Mouse (Mus musculus): ENCODE results near the gene Sema6b. TPM values are rescaled to one million over a fixed set of nuclear protein-coding genes. Genes with fewer than 3 reads are reported as not detected.
"Not testable (repeated sequence)": the region's sequence is repeated elsewhere in the genome, so short reads cannot be mapped to it uniquely, and the experiment has no call there.

Gene Sema6b
- total RNA-seq, 2 experiments from 2014 or later: 125 to 133 TPM

DNA sequence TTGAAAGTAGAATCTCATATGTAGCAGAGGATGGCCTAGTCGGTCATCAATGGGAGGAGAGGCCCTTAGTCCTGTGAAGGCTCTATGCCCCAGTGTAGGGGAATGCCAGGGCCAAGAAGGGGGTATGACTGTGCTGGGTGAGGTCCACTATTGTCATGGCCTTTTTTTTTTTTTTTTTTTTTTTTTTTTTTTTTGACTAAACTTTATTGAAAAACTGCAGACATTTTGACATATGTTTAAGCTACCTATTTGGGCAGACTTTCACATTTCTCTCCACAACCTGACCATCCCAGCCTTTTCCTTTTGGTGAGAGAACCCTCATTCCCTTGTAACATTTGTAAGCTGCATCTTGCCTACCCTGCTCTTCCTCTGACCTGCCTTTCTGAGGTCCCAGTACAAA, 47.8 kb downstream of the Sema6b start:
- Histone ChIP-seq H3K27ac (0 out of 2 replicates have a peak overlapping the region, but pooled peaks have one; percentile 15), H3K4me3 (no peak overlapping the region)
- TF ChIP-seq CTCF (conservative IDR thresholded peaks at IDR 0.05): no peak
- no peak for DNase-seq (ENCODE audit: low spot score in 2 of 2)

DNA sequence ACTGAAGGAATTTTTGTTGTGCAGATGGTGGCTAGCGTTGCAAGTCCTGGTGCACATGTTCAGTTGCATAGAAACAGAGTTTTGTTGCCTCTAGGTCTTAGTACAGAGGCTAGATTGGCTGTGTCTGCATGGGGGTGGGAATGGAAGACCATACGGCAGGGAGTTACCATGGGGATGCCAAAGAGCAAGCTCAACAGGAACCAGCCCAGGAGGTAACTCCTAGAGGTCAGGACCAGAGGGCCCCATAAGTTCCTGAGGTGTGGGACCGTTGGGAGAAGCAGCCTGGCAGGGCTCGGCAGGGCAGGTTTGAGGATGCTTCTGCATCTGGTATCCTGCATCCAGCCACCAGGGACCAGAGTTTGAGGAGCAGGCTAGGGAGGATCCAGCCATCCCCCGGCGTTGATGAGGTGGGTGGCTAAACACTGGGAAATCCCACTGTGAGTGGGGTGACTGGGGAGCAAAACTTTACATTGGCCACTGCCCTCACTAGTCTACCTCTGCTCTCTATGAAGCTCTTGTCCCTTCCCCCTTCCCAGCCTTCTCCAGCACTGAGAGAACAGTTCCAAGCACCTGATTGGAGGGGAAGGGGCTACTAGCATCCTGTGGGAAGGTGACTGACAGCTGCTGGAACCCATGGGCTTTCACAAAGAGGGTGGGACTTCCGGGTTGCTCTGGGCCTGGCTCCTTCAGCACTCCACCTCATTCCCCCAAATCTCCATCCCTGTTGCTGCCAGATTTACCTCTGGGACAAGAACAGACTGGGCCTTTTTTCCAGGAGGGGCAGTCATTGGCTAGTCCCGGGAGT, 59.2 kb downstream of the Sema6b start:
- peak overlapping the region; percentile 88 for H3K27ac ChIP-seq
- peak; percentile 59 to 76 for DNase-seq (ENCODE audit: low spot score in 2 of 2)
- peak overlapping the region; percentile 82 for H3K4me3 ChIP-seq

DNA sequence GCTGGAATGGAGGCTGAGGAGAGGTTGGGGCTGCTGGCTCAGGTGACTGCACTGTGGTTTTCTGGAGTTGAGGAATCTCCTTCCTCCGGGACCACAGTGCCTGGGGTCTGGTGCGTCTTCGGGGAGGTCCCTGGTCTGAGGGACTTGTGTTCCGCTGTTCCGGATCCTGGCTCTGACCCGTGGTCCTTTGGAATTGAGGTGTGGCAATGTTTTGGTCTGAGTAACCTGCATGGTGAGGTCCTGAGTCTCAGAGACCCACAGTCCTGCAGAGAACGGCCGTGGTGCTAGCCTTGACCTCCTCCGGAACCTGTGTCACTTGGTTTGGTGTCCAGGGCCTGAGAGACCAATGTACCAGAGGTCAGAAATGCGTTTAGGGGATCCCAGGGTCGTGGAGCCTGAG, 60.2 kb downstream of the Sema6b start:
- H3K27ac ChIP-seq: peak overlapping the region; percentile 88
- no peak for DNase-seq (ENCODE audit: low spot score in 2 of 2)
- no peak for TF ChIP-seq CTCF (conservative IDR thresholded peaks at IDR 0.05)

More for the DNA sequence above, 59.2 kb downstream of the Sema6b start:
- TF ChIP-seq CTCF (conservative IDR thresholded peaks at IDR 0.05): peak; percentile 27

DNA sequence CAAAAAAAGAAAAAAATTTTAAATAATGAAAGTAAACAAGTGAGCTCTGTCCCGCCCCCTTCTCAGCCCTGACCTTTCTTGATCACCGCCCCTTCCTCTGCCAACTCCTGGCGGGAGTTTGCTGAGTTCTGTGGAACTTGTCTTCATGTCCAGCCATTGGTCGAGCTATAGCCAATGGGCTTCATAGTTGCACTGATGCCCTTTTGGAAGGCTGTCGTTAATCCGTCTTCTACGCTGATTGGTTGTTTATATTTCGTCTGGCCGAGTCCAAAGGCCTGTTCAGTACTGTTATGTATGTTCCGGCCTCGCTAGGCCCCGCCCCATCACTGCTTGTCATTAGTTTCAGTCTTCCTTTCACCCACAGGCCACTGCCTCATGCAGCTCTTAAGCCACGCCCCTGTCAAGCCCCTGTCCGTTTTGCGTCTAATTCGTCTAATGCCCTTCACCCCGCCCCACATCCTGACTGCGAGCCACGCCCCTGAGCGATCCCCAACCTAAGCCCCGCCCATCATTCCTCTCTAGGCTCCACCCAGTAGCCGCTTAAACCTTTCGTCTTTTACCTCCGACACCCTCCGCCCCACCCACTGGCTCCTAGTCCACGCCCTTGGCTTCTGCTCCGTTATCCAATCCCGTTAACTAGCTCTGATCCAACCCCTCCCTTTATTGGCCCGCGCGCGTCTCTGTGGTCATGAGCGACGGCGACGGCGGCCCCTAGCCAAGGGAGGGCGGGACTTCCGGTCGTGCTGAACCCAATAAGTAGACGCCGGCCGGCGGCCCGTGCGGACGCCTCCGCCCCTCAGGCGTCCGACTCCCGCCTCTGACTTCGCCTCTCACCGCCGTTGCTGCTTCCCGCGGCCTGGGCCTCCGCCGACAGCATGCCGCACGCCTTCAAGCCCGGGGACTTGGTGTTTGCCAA, 61.0 kb downstream of the Sema6b start, which contains the start of gene Hdgfl2:
Hdgfl2 (plus strand) TSS at position 755 of the 916 bp plus-strand sequence.
- peak within 1 kb of the TSS; percentile 82 for H3K4me3 ChIP-seq

More for the DNA sequence above, 60.2 kb downstream of the Sema6b start:
- peak overlapping the region; percentile 82 for H3K4me3 ChIP-seq

DNA sequence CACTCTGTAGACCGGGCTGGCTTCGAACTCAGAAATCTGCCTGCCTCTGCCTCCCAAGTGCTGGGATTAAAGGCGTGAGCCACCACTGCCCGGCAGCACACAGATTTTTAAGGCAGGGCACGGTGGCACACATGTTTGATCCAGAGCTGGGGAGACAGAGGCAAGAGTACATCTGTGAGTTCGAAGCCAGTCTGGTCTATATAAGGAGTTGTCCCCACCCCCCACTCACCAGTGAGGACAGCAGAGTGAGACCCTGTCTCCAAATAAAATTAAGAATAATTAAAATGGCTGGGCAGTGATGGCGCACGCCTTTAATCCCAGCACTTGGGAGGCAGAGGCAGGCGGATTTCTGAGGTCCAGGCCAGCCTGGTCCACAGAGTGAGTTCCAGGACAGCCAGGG, 61.8 kb downstream of the Sema6b start:
- peak overlapping the region; percentile 78 for H3K27ac ChIP-seq
- not testable (repeated sequence) for DNase-seq (ENCODE audit: low spot score in 2 of 2)
- peak overlapping the region; percentile 44 for H3K4me3 ChIP-seq

More for the DNA sequence above, 61.0 kb downstream of the Sema6b start, which contains the start of gene Hdgfl2:
- TF ChIP-seq CTCF (conservative IDR thresholded peaks at IDR 0.05): no peak
- H3K27ac ChIP-seq: peak within 1 kb of the TSS; percentile 88
- DNase-seq (ENCODE audit: low spot score in 2 of 2): peak; percentile 98 to 100

DNA sequence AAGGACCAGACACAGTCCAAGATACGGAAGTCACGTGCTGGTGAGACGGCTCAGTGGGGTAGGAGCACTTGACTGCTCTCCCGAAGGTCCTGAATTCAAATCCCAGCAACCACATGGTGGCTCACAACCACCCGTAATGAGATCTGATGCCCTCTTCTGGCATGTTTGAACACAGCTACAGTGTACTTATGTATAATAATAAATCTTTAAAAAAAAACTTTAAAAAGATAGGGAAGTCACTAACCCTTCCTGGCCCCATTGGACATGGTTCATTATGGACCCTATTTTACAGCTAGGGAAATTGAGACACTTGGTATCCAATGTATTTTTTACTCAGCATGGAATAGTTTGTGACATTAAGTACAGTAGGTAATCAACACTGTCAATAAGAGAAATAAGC, 62.6 kb downstream of the Sema6b start:
- H3K4me3 ChIP-seq: no peak overlapping the region
- TF ChIP-seq CTCF (conservative IDR thresholded peaks at IDR 0.05): peak; percentile 32; the same call in 1 of the 2 replicates
- no peak for DNase-seq (ENCODE audit: low spot score in 2 of 2)

DNA sequence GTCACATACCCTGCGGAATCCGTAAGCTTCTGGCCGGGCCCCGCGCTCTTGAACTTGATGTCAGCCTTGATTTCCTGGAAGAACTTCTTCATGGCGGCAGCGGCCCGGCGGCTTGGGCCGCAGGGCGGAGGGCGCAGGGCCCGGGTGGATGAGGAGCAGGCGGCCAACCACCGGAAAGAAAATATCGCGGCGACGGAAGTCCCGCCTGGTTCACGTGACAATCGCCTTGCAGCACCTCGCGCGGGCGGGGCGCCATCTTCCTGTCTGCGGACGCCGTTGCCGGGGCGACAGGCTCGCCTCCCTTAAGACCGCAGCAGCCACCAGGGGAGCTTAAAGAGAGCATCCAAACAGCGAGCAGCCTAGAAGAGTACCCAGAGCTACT, 65.3 kb downstream of the Sema6b start, which contains the start of gene Ubxn6:
Ubxn6 (minus strand) TSS at position 202 of the 382 bp plus-strand sequence.
- peak; percentile 73 for TF ChIP-seq CTCF (conservative IDR thresholded peaks at IDR 0.05)
- peak within 1 kb of the TSS; percentile 94 for H3K4me3 ChIP-seq
- peak within 1 kb of the TSS; percentile 90 for H3K27ac ChIP-seq
- peak; percentile 97 to 99 for DNase-seq (ENCODE audit: low spot score in 2 of 2)

More for the DNA sequence above, 62.6 kb downstream of the Sema6b start:
- H3K27ac ChIP-seq: no peak overlapping the region

DNA sequence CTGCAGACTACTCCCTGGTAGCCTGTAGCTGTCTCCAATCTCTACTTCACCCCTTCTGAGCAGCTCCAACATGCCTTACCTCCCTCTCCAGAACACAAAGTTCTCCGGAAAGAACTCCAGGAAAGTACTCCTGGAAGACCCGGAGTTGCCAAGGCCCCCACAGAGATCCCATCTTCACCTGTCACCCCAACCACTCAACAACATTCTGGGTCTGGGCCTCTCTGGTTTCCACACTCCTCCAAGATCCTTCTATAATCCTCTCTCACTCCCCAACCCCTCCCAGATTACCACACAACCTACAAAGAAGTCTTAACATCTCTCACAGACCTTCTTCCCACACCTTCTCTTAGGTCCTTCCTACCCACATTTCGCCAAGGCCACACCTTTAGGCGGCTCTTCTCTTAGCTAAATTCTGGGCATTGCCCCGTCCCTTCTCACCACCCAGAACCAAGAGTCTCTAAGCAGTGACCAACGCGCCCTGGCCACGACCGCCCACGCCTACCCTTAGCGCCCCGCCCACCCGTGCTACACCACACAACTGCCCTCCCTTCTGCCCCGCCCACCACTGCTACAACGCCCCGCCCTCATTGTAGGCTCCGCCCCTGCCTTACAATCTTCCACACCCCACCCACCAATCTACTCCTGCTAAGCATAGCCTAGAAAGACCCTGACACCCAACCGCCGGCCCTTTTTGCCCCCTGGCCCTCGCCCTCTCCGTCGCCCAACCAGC, 65.9 kb downstream of the Sema6b start:
- peak; percentile 55 to 65 for DNase-seq (ENCODE audit: low spot score in 2 of 2)
- peak overlapping the region; percentile 94 for H3K4me3 ChIP-seq
- no peak for TF ChIP-seq CTCF (conservative IDR thresholded peaks at IDR 0.05)
- peak overlapping the region; percentile 90 for H3K27ac ChIP-seq

Small RNAs within 50 kb of the gene (microRNA-seq; reads per million reads assigned to microRNA genes)
- gene Gm44397: 0 reads per million in 2 experiments

Other genes with a start within 250 kb of the Sema6b start
- 1 to 10 TPM; 6.2 to 6.9 TPM for gene Zfp959, start 248.2 kb downstream of the Sema6b start, total RNA-seq (2021)
- gene Zfp119b, start 190.8 kb downstream of the Sema6b start, total RNA-seq (2021): 1 to 10 TPM; 3.5 to 4.0 TPM
- 1 to 10 TPM; 1.0 to 1.6 TPM for gene Ebi3, start 187.7 kb downstream of the Sema6b start, total RNA-seq (2021)
- gene Yju2, start 181.2 kb downstream of the Sema6b start, total RNA-seq (2021): 10 to 100 TPM; 18.1 to 19.0 TPM
- 10 to 100 TPM; 23.7 to 28.4 TPM for gene Shd, start 169.9 kb downstream of the Sema6b start, total RNA-seq (2021)
- gene Fsd1, start 153.8 kb downstream of the Sema6b start, total RNA-seq (2021): 10 to 100 TPM; 67.2 to 69.0 TPM
- 1 to 10 TPM; 2.2 to 2.8 TPM for gene Stap2, start 134.8 kb downstream of the Sema6b start, total RNA-seq (2021)
- 100 to 1,000 TPM; 101 to 103 TPM for gene Mpnd, start 134.6 kb downstream of the Sema6b start, total RNA-seq (2021)
- gene Sh3gl1, start 103.7 kb downstream of the Sema6b start, total RNA-seq (2021): 10 to 100 TPM; 63.0 to 69.7 TPM
- gene Chaf1a, start 99.9 kb downstream of the Sema6b start, total RNA-seq (2021): 1 to 10 TPM; 2.7 to 3.3 TPM
- 10 to 100 TPM; 82.9 to 89.3 TPM for gene Ubxn6, start 65.3 kb downstream of the Sema6b start, total RNA-seq (2021)
- gene Hdgfl2, start 60.7 kb downstream of the Sema6b start, total RNA-seq (2021): 100 to 1,000 TPM; 122 to 135 TPM
- 10 to 100 TPM in 1 of 2 experiments, 1 to 10 TPM in 1; 7.5 to 10.1 TPM for gene Plin4, start 30.5 kb downstream of the Sema6b start, total RNA-seq (2021)
- under 1 TPM; 0.54 to 0.76 TPM for gene Plin5, start 22.7 kb downstream of the Sema6b start, total RNA-seq (2021)
- 1 to 10 TPM in 1 of 2 experiments, under 1 TPM in 1; 0.77 to 1.6 TPM for gene Lrg1, start 18.3 kb downstream of the Sema6b start, total RNA-seq (2021)
- gene Tnfaip8l1, start 22.1 kb upstream of the Sema6b start, total RNA-seq (2021): 1 to 10 TPM; 5.4 to 7.0 TPM
- 10 to 100 TPM; 40.6 to 41.1 TPM for gene Mydgf, start 43.6 kb upstream of the Sema6b start, total RNA-seq (2021)
- 10 to 100 TPM; 65.3 to 66.1 TPM for gene Dpp9, start 78.6 kb upstream of the Sema6b start, total RNA-seq (2021)
- 10 to 100 TPM; 36.4 to 37.1 TPM for gene Fem1a, start 116.5 kb upstream of the Sema6b start, total RNA-seq (2021)
- gene Ticam1, start 136.4 kb upstream of the Sema6b start, total RNA-seq (2021): 1 to 10 TPM; 6.1 to 7.1 TPM
- 10 to 100 TPM; 16.8 to 17.2 TPM for gene Plin3, start 152.5 kb upstream of the Sema6b start, total RNA-seq (2021)
- not detected for gene Arrdc5, start 159.9 kb upstream of the Sema6b start, total RNA-seq (2021)
- 1 to 10 TPM; 1.7 to 2.1 TPM for gene Uhrf1, start 163.0 kb upstream of the Sema6b start, total RNA-seq (2021)
- gene Kdm4b, start 185.7 kb upstream of the Sema6b start, total RNA-seq (2021): 10 to 100 TPM; 87.8 to 96.3 TPM